Mouse (Mus musculus) embryonic facial prominence, embryonic 14.5 days (tissue): ENCODE results near the gene Slc1a2. TPM values are rescaled to one million over a fixed set of nuclear protein-coding genes. Genes with fewer than 3 reads are reported as not detected.
A peak's percentile ranks its signal among the peaks of the same experiment; 100 is the strongest.

Experiments
- ATAC-seq: fragments of 200-750 bp; cut with Nextera tagmentation; 2 replicates; pipeline ENCODE4 v1.8.0; 2017; ENCODE audit warnings: low read depth, moderate number of reproducible peaks, moderate TSS enrichment
- DNase-seq: peaks from one replicate; pipeline ENCODE4 v3.0.0-alpha.2; 2015; ENCODE audit warnings: low spot score
- H3K27ac ChIP-seq: fragments of 300-500 bp; sonication (generic); replicated peaks from 2 replicates; pipeline ENCODE4 v1.5.1; 2014; ENCODE audit warnings: low read depth, mild to moderate bottlenecking, low read length, moderate library complexity
- H3K27me3 ChIP-seq: fragments of 300-500 bp; sonication (generic); replicated peaks from 2 replicates; pipeline ENCODE4 v1.6.1; 2014; ENCODE audit warnings: low read length; ENCODE audit not compliant: control insufficient read depth, insufficient read depth
- H3K36me3 ChIP-seq: fragments of 300-500 bp; sonication (generic); 2 replicates; pipeline ENCODE4 v1.6.1; 2014; ENCODE audit warnings: low read length, mixed read lengths; ENCODE audit not compliant: control insufficient read depth, insufficient read depth
- H3K4me1 ChIP-seq: fragments of 300-500 bp; sonication (generic); 2 replicates; pipeline ENCODE4 v1.6.1; 2014; ENCODE audit warnings: antibody characterized with exemption, low read length; ENCODE audit not compliant: control insufficient read depth, insufficient read depth
- H3K4me2 ChIP-seq: fragments of 300-500 bp; sonication (generic); 2 replicates; pipeline ENCODE4 v1.6.1; 2014; ENCODE audit warnings: low read depth, mild to moderate bottlenecking, low read length, moderate library complexity, mixed read lengths
- H3K4me3 ChIP-seq: fragments of 300-500 bp; sonication (generic); 2 replicates; pipeline ENCODE4 v1.5.1; 2014; ENCODE audit warnings: low read depth, mild to moderate bottlenecking, low read length
- H3K9ac ChIP-seq: fragments of 300-500 bp; sonication (generic); 2 replicates; pipeline ENCODE4 v1.6.1; 2014; ENCODE audit warnings: low read depth, mild to moderate bottlenecking, low read length, moderate library complexity, mixed read lengths
- H3K9me3 ChIP-seq: fragments of 300-500 bp; sonication (generic); 2 replicates; pipeline ENCODE4 v1.6.1; 2016; ENCODE audit warnings: low read length; ENCODE audit not compliant: control insufficient read depth
- WGBS: fragments of 180-500 bp; shearing (Covaris S2); extraction: QIAGEN DNeasy Blood & Tissue Kit; methylation state at CpG from one replicate; pipeline ENCODE4 v1.1.7; 2014; 5-methylcytosine and 5-hydroxymethylcytosine counted together
- polyA plus RNA-seq: library from polyadenylated mRNA; unstranded; fragments of >200 nt; fragmentation: Nextera tagmentation; extraction: Ambion mirVana; gene quantifications from 2 replicates; pipeline ENCODE4 v1.2.1, GENCODE M21; 2014

Gene Slc1a2
- polyA plus RNA-seq, 1 experiment from 2014 or later: 2.2 TPM

- DNase-seq (peak; percentile 75), ATAC-seq (peak; percentile 87)
- H3K9me3 ChIP-seq: no peaks in the 10 kb centered on the region
- no peaks in the 10 kb centered on the region for H3K36me3 ChIP-seq
- peak overlapping the region; percentile 64 for H3K9ac ChIP-seq
- WGBS: 1% methylated on average over 43 of the region's 80 CpGs
- no peak overlapping the region for H3K27ac ChIP-seq
- peaks cover 11% of the 10 kb centered on the region for H3K4me1 ChIP-seq
- H3K4me3 ChIP-seq: peak overlapping the region; percentile 72
- peak overlapping the region; percentile 99 for H3K4me2 ChIP-seq
- H3K27me3 ChIP-seq: peaks cover 59% of the 10 kb centered on the region
Observed at GRCm38 (mm10) chr2:102658661-102659520, 432 bp downstream of the Slc1a2 start.

DNA sequence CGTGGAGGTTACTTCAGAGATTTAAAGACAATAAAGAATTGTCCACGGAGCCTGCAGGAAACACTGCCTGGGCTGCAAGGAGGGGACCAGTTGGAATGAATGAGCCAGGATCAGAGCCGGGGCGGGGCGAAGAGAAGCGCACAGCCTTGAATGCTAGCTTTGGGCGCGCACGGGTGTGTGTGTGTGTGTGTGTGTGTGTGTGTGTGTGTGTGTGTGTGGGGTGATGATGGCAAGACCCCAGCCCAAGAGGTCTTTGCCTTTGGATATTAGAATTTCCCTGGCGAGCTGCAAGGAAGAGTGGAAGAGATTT lies 1.0 kb downstream of the Slc1a2 start:
- H3K9me3 ChIP-seq: no peaks in the 10 kb centered on the region
- peak overlapping the region; percentile 72 for H3K4me3 ChIP-seq
- no peaks in the 10 kb centered on the region for H3K36me3 ChIP-seq
- H3K9ac ChIP-seq: peak overlapping the region; percentile 64
- no peak overlapping the region for H3K27ac ChIP-seq
- H3K4me2 ChIP-seq: peak overlapping the region; percentile 99
- WGBS: 0% methylated on average over 6 of the region's 10 CpGs
- peak; percentile 30 for DNase-seq
- H3K27me3 ChIP-seq: peaks cover 59% of the 10 kb centered on the region
- peaks cover 12% of the 10 kb centered on the region for H3K4me1 ChIP-seq
- no peak for ATAC-seq

DNA sequence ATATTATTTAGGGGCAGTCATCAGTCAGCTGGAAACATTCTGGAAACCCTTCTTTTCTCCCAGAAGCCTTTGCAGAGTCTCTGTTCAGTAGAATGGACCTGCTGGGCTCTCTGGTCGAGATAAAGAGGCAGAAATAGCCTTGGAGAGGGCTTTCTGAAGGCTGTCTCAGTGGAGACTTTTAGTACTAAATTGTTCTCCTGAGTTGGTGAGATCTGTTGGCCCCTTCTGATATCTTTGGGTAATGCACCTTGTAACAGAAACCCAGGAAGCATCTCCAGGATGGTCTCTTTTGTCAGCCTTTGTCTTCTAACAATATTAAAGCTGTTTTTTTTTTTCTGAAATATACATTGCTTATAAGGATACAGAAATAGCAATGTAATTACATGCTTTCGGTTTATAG lies 2.6 kb downstream of the Slc1a2 start:
- Histone ChIP-seq H3K4me1 (peaks cover 12% of the 10 kb centered on the region), H3K27ac (no peak overlapping the region), H3K9me3 (no peaks in the 10 kb centered on the region), H3K36me3 (no peaks in the 10 kb centered on the region), H3K4me3 (no peak overlapping the region), H3K9ac (no peak overlapping the region), H3K4me2 (no peak overlapping the region), H3K27me3 (peaks cover 56% of the 10 kb centered on the region)
- ATAC-seq (no peak), DNase-seq (no peak)
- whole genome bisulfite sequencing: 70% methylated on average over 2 of the region's 2 CpGs

GRCm38 (mm10) chr2:102662911-102663310 lies 4.5 kb downstream of the Slc1a2 start:
- DNase-seq (no peak), ATAC-seq (no peak)

GRCm38 (mm10) chr2:102663339-102663738 lies 4.9 kb downstream of the Slc1a2 start:
- H3K4me2 ChIP-seq: no peak overlapping the region
- H3K9ac ChIP-seq: no peak overlapping the region
- no peak overlapping the region for H3K4me3 ChIP-seq
- H3K4me1 ChIP-seq: peaks cover 8% of the 10 kb centered on the region
- WGBS: 19% methylated on average over 6 of the region's 6 CpGs
- no peaks in the 10 kb centered on the region for H3K36me3 ChIP-seq
- H3K27me3 ChIP-seq: peaks cover 38% of the 10 kb centered on the region
- no peak overlapping the region for H3K27ac ChIP-seq
- DNase-seq (no peak), ATAC-seq (no peak)
- H3K9me3 ChIP-seq: no peaks in the 10 kb centered on the region

More at GRCm38 (mm10) chr2:102662911-102663310, 4.5 kb downstream of the Slc1a2 start:
- H3K27ac ChIP-seq: no peak overlapping the region
- H3K9ac ChIP-seq: no peak overlapping the region
- H3K27me3 ChIP-seq: peaks cover 41% of the 10 kb centered on the region
- H3K36me3 ChIP-seq: no peaks in the 10 kb centered on the region
- H3K4me2 ChIP-seq: no peak overlapping the region
- no peak overlapping the region for H3K4me3 ChIP-seq
- 56% methylated on average over 9 of the region's 9 CpGs for WGBS
- H3K9me3 ChIP-seq: no peaks in the 10 kb centered on the region
- peaks cover 12% of the 10 kb centered on the region for H3K4me1 ChIP-seq

DNA sequence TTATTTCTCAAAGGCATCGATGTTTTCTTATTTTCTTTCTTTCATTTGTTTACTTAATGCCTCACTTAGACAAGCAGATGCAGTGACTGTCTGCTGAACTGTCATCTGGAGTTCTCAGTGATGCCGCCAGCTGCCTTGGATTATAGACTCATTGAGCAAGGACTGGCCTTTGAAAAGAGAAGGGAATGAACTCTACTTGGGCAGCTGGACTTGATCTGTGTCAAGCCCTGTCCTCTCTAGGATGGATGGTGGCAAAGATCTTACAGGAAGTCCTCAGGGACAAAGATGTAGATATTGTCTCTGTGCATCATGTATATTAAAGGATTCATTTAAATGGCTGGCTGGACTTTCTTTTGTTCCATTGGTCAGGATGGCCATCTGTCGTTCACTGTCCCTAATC lies 5.4 kb downstream of the Slc1a2 start:
- no peak overlapping the region for H3K4me3 ChIP-seq
- H3K9ac ChIP-seq: no peak overlapping the region
- H3K36me3 ChIP-seq: no peaks in the 10 kb centered on the region
- ATAC-seq (no peak), DNase-seq (no peak)
- peaks cover 32% of the 10 kb centered on the region for H3K27me3 ChIP-seq
- H3K27ac ChIP-seq: no peak overlapping the region
- peaks cover 6% of the 10 kb centered on the region for H3K4me1 ChIP-seq
- WGBS: 30% methylated on average over 3 of the region's 3 CpGs
- H3K9me3 ChIP-seq: no peaks in the 10 kb centered on the region
- H3K4me2 ChIP-seq: no peak overlapping the region

GRCm38 (mm10) chr2:102667981-102668380 lies 9.5 kb downstream of the Slc1a2 start:
- H3K4me3 ChIP-seq: no peak overlapping the region
- H3K9me3 ChIP-seq: no peaks in the 10 kb centered on the region
- no peak for ATAC-seq
- no peaks in the 10 kb centered on the region for H3K36me3 ChIP-seq
- H3K4me2 ChIP-seq: no peak overlapping the region
- H3K27me3 ChIP-seq: no peaks in the 10 kb centered on the region
- H3K9ac ChIP-seq: no peak overlapping the region
- H3K4me1 ChIP-seq: peaks cover 6% of the 10 kb centered on the region
- WGBS: 70% methylated on average over 6 of the region's 6 CpGs
- no peak for DNase-seq
- no peak overlapping the region for H3K27ac ChIP-seq

DNA sequence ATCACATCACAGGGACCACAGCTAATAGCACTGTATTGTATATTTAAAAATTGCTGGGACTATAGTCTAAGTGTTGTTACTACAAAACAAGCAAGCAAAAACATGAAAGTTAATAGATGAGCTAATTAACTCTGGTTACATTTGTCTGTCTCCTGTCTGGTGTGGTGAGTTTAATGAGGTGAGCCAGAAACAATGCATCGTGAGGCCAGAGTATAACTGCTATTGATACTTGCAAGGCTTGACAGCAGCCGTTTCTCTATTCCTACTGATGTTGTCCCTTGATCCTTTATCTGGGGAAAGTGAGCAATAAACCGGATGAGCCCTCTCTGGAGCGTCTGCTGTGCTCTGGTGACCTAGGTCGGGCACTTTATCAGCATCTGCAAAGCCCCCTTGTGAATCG lies 11.1 kb downstream of the Slc1a2 start:
- H3K36me3 ChIP-seq: no peaks in the 10 kb centered on the region
- H3K9ac ChIP-seq: no peak overlapping the region
- no peak overlapping the region for H3K4me2 ChIP-seq
- no peaks in the 10 kb centered on the region for H3K9me3 ChIP-seq
- ATAC-seq (no peak), DNase-seq (no peak)
- WGBS: 67% methylated on average over 6 of the region's 6 CpGs
- H3K4me1 ChIP-seq: peaks cover 5% of the 10 kb centered on the region
- H3K27ac ChIP-seq: no peak overlapping the region
- H3K27me3 ChIP-seq: no peaks in the 10 kb centered on the region
- no peak overlapping the region for H3K4me3 ChIP-seq

GRCm38 (mm10) chr2:102674582-102674981 lies 16.1 kb downstream of the Slc1a2 start:
- ATAC-seq: no peak
- no peak for DNase-seq
- no peaks in the 10 kb centered on the region for H3K9me3 ChIP-seq
- no peaks in the 10 kb centered on the region for H3K27me3 ChIP-seq
- H3K27ac ChIP-seq: peak overlapping the region; percentile 1; the same call in 1 of the 2 replicates
- H3K4me2 ChIP-seq: no peak overlapping the region
- 38% methylated on average over 2 of the region's 2 CpGs for WGBS
- no peak overlapping the region for H3K9ac ChIP-seq
- H3K36me3 ChIP-seq: no peaks in the 10 kb centered on the region
- peaks cover 24% of the 10 kb centered on the region for H3K4me1 ChIP-seq
- H3K4me3 ChIP-seq: no peak overlapping the region
